Mouse (Mus musculus) cerebellum, adult 2 months (tissue): ENCODE measurements around the gene Jkamp. TPM values are rescaled to one million over a fixed set of nuclear protein-coding genes. Genes with fewer than 3 reads are reported as not detected.

Experiments used
- DNase-seq, 2 experiments: peaks; one replicate each; pipeline ENCODE4 v3.0.0; 2021
- H3K27ac ChIP-seq: fragments of 200-500 bp; 2 replicates; pipeline ENCODE4 v1.5.1; 2012; ENCODE audit warnings: low read length, control low read depth, inconsistent platforms; ENCODE audit not compliant: insufficient read depth
- H3K27me3 ChIP-seq: fragments of 200-500 bp; 2 replicates; pipeline ENCODE4 v1.6.1; 2012; ENCODE audit warnings: inconsistent platforms, mild to moderate bottlenecking, low read length, moderate library complexity; ENCODE audit not compliant: control insufficient read depth, insufficient read depth
- H3K4me1 ChIP-seq: fragments of 200-500 bp; 2 replicates; pipeline ENCODE4 v1.6.1; 2011; ENCODE audit warnings: low read length; ENCODE audit not compliant: control insufficient read depth, insufficient read depth
- H3K4me3 ChIP-seq: fragments of 200-500 bp; replicated peaks from 2 replicates; pipeline ENCODE3; 2011; ENCODE audit warnings: mild to moderate bottlenecking, low read depth, low read length, control low read depth; ENCODE audit not compliant: insufficient read depth
- CTCF ChIP-seq: fragments of 200-500 bp; IDR thresholded peaks from 2 replicates; pipeline ENCODE4 v1.5.1; 2011; ENCODE audit warnings: low read depth, mild to moderate bottlenecking, control low read depth, low read length, moderate library complexity, borderline replicate concordance; ENCODE audit not compliant: insufficient read depth
- POLR2A ChIP-seq: fragments of 200-500 bp; IDR thresholded peaks from 2 replicates; pipeline ENCODE4 v1.6.1; 2011; ENCODE audit warnings: low read length, control low read depth, borderline replicate concordance; ENCODE audit not compliant: insufficient read depth
- WGBS: fragments of 180-500 bp; shearing (Covaris S2); methylation state at CpG from one replicate; pipeline ENCODE4 v1.1.7; 2018; 5-methylcytosine and 5-hydroxymethylcytosine counted together
- polyA plus RNA-seq: library from polyadenylated mRNA; depleted of rRNA; stranded (reverse); fragments of >200 nt; gene quantifications from 2 replicates; pipeline ENCODE4 v1.2.3, GENCODE M21; 2012

Jkamp gene
- polyA plus RNA-seq, 1 experiment = 93.2 TPM

GRCm38 (mm10) chr12:72050821-72051220 is 34.6 kb upstream of the Jkamp start:
- no peak for DNase-seq
- 83% methylated on average over 4 of the region's 4 CpGs for WGBS
- Histone ChIP-seq H3K4me1 (no peaks in the 10 kb centered on the region), H3K4me3 (no peak overlapping the region), H3K27ac (no peak overlapping the region), H3K27me3 (no peaks in the 10 kb centered on the region)
- TF ChIP-seq POLR2A = no peak
- no peak for TF ChIP-seq CTCF

GRCm38 (mm10) chr12:72052571-72052970 is 32.8 kb upstream of the Jkamp start:
- H3K4me3 ChIP-seq = no peak overlapping the region
- H3K4me1 ChIP-seq = no peaks in the 10 kb centered on the region
- H3K27ac ChIP-seq = no peak overlapping the region
- WGBS = 77% methylated on average over 6 of the region's 6 CpGs
- no peak for TF ChIP-seq POLR2A
- TF ChIP-seq CTCF = no peak
- DNase-seq = no peak
- H3K27me3 ChIP-seq = no peaks in the 10 kb centered on the region

GRCm38 (mm10) chr12:72053303-72053702 is 32.1 kb upstream of the Jkamp start:
- Histone ChIP-seq H3K27ac (no peak overlapping the region), H3K27me3 (no peaks in the 10 kb centered on the region), H3K4me1 (no peaks in the 10 kb centered on the region), H3K4me3 (no peak overlapping the region)
- peak in 1 of 2 experiments; percentile 28 for DNase-seq
- TF ChIP-seq POLR2A (no peak), CTCF (peak; percentile 39; the same call in 1 of the 2 replicates)
- WGBS = 30% methylated on average over 6 of the region's 6 CpGs

GRCm38 (mm10) chr12:72053851-72054250 is 31.5 kb upstream of the Jkamp start:
- DNase-seq = no peak
- TF ChIP-seq CTCF (no peak), POLR2A (no peak)
- no peak overlapping the region for H3K4me3 ChIP-seq
- no peaks in the 10 kb centered on the region for H3K27me3 ChIP-seq
- H3K27ac ChIP-seq = no peak overlapping the region
- 64% methylated on average over 6 of the region's 6 CpGs for WGBS
- no peaks in the 10 kb centered on the region for H3K4me1 ChIP-seq

GRCm38 (mm10) chr12:72057780-72058179 is 27.6 kb upstream of the Jkamp start:
- H3K27me3 ChIP-seq = no peaks in the 10 kb centered on the region
- no peak for DNase-seq
- H3K4me3 ChIP-seq = no peak overlapping the region
- H3K4me1 ChIP-seq = no peaks in the 10 kb centered on the region
- 70% methylated on average over 1 of the region's 1 CpGs for WGBS
- H3K27ac ChIP-seq = no peak overlapping the region
- no peak for TF ChIP-seq POLR2A
- TF ChIP-seq CTCF = no peak

- DNase-seq = no peak
- no peak for TF ChIP-seq POLR2A
- TF ChIP-seq CTCF = no peak
- Histone ChIP-seq H3K4me1 (no peaks in the 10 kb centered on the region), H3K27me3 (no peaks in the 10 kb centered on the region), H3K27ac (no peak overlapping the region), H3K4me3 (peak overlapping the region; percentile 75)
- 7% methylated on average over 40 of the region's 40 CpGs for WGBS
Measured at GRCm38 (mm10) chr12:72069626-72070326, 15.6 kb upstream of the Jkamp start.

GRCm38 (mm10) chr12:72070327-72071269 is 14.8 kb upstream of the Jkamp start, which contains the start of gene Gpr135:
TSS of gene Gpr135 (minus strand) at chr12:72071125.
- DNase-seq = peak; percentile 87 to 89
- under 1% methylated on average over 94 of the region's 94 CpGs for WGBS

GRCm38 (mm10) chr12:72078248-72078647 is 7.1 kb upstream of the Jkamp start:
- no peaks in the 10 kb centered on the region for H3K4me1 ChIP-seq
- TF ChIP-seq POLR2A (no peak), CTCF (no peak)
- H3K4me3 ChIP-seq = no peak overlapping the region
- no peaks in the 10 kb centered on the region for H3K27me3 ChIP-seq
- no peak for DNase-seq
- no peak overlapping the region for H3K27ac ChIP-seq
- WGBS = 93% methylated on average over 3 of the region's 3 CpGs

More at GRCm38 (mm10) chr12:72070327-72071269, 14.8 kb upstream of the Jkamp start, which contains the start of gene Gpr135:
- TF ChIP-seq CTCF (peak; percentile 71), POLR2A (peak; percentile 54; the same call in 1 of the 2 replicates)
- no peaks in the 10 kb centered on the region for H3K27me3 ChIP-seq
- peak within 1 kb of the TSS; percentile 75 for H3K4me3 ChIP-seq
- H3K27ac ChIP-seq = peak within 1 kb of the TSS; percentile 18
- no peaks in the 10 kb centered on the region for H3K4me1 ChIP-seq
